Mouse (Mus musculus): Measurements from ENCODE around the gene Pex19.

Gene Pex19

DNA sequence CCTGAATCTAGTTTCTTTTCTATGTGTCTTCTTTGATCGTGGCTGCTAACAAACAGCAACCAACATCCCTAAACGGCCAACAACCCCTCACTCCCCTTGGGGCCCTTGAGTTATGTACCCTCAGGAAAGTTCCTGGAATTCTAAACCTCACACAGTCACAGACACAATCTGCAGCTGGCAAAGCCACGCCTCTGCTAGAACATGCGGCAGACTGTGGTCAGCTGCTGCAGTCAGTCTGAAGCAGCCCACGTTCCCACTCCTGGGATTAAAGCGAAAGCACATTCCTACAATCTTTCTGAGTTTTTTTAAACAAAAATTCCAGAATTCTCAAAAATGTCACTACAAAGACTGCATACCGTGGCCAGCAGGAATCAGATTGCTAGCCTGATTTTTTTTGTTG lies 7.0 kb downstream of the Pex19 start:
- no peak for DNase-seq (ENCODE audit: low spot score in 2 of 2)

DNA sequence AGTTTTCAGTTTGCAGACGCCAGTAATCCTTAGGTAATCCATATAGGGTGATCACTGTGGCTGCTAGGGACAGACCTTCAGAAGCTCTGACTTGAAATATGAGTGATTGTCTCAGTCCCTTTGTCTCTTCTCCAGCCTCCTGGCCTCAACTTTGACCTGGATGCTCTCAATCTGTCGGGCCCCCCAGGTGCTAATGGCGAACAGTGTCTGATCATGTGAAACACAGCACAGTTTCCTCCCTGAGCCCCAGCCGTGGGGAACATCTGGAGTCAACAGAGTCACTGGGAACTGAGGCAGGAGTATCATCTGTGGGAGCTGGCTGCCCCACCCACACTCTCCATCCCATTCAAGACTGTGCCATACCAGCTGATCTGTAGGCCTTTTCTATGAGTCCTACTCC lies 7.5 kb downstream of the Pex19 start:
- no peak for DNase-seq (ENCODE audit: low spot score in 2 of 2)

DNA sequence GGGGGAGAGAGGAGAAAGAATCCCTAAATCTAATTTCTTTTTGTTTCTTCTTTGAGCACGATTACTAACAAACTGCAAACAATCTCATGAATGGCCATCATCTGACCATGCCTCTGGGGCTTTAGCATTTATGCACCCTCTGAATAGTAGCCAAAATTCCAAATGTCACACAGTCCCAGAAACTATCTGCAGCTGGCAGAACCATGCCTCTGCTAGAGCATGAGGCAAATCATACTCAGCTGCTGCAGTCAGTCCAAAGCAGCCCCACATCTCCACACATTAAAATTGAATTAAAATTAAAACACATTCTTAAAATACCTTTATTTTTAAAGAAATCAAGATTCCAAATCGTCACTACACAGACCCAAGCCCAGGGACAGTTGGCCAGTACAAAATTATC lies 13.6 kb downstream of the Pex19 start:
- DNase-seq (ENCODE audit: low spot score in 2 of 2), result no peak

DNA sequence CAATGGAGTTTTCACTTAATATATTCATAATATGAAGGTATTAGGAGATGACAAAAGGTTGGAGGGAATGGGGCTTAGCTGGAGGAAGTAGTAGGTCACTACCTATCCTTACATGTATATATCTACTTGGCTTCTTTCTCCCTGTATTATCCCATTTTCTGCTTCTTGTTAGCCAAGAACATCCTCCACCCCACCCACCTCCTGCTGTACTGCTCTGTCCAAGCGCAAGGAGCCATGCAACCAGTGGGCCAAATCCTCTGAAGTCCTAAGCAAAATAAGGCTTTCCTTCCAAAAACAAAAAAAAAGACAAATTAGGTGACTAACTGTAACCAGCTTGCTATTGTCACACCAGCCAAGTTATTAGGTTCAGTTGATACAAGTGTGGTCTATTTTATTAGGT lies 14.3 kb downstream of the Pex19 start:
- DNase-seq (ENCODE audit: low spot score in 2 of 2), result no peak

DNA sequence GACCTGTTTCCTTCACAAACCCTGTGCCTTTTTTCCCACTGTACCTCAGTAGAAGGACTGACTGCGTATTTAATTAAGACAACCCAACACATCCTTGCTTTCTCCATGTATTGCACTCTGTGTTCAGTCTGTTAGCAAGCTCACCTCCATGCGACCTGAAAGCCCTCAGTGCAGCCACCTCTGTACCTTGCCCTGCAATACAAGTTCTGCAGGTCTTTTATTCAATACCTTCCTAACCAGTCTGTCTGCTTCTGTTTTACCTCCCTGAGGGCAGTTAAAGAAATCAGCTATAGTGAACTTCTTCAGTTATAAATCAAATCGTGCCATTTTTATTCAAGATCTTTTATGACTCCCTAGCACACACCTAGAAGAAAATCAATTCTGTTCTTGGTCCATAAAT lies 15.0 kb downstream of the Pex19 start:
- DNase-seq (ENCODE audit: low spot score in 2 of 2), result no peak

DNA sequence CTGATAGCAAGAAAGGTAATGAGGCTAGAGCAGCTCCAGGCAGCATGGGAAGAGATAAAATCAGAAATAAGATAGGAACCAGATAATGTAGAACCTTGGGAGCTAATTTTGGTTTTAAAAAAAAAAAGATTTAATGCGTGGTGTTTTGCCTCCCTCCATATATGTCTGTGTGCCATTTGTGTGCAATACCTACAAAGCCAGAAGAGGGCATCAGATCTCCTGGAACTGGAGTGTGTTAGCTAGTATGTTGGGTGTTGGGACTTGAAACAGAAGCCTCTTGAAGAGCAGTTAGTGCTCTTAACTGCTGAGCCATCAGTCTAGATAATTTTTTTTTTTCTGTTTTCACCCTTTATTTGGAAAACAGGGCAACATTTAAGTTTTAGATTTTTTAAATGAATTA lies 17.0 kb downstream of the Pex19 start:
- peak in 1 of 2 experiments; percentile 44 for DNase-seq (ENCODE audit: low spot score in 2 of 2)

DNA sequence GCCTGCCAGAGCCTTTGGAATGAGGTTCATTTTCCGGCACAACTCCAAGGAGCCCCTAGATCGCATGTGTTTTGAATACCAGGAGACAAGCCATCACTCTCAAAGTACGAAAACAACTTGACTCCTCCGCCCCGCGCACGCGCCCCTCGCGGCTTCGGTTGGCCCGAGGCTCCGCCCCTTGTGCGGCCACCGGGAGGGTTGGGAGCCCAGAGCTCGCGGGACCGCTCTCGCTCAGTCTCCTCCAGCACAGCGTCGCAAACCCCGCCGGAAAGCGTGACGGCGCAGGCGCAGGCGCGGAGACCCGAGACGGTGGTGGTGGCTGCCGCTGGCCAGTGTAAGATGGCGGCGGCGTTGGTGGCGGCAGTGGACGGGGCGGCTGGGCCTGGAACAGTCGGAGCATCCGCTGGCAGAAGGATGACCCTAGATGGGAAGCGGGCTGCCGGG lies 21.3 kb downstream of the Pex19 start, which contains the start of gene Dcaf8:
TSS of gene Dcaf8 (plus strand) at position 250 of the 444 bp plus-strand sequence.
- DNase-seq (ENCODE audit: low spot score in 2 of 2), result peak; percentile 97

DNA sequence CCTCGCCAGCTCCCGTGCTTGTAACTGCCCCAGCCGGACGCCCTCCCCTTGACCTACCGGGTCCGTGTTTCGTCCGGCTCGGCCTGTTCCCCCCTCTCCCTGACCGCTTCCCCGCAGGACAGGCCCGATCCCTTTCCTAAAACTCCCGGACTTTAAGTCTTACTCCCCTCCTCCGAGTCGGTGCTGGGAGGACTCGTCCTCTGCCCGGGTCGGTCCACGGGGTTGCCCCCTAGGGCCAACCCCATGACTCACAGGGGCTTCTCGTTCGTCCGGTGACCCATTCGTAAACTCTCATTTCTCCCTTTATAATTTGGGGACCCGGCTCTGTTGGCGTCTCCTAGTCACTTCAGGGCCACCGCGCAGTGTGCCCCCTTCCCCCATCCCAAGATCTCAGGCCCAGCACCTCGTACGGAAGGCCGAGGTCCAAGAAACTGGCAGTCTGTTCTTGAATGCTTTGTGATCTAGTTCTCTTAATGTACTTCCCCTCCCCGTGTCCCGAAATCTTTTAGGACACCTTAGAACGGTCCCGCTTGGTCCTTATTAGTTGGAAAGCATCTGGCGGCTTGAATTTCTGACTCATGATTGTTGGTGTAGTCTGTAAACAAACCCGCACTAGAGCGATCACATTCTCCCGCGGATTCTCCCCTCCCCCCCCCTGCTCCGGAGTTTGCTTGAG lies 21.9 kb downstream of the Pex19 start:
- DNase-seq (ENCODE audit: low spot score in 2 of 2), result peak in 1 of 2 experiments; percentile 28

DNA sequence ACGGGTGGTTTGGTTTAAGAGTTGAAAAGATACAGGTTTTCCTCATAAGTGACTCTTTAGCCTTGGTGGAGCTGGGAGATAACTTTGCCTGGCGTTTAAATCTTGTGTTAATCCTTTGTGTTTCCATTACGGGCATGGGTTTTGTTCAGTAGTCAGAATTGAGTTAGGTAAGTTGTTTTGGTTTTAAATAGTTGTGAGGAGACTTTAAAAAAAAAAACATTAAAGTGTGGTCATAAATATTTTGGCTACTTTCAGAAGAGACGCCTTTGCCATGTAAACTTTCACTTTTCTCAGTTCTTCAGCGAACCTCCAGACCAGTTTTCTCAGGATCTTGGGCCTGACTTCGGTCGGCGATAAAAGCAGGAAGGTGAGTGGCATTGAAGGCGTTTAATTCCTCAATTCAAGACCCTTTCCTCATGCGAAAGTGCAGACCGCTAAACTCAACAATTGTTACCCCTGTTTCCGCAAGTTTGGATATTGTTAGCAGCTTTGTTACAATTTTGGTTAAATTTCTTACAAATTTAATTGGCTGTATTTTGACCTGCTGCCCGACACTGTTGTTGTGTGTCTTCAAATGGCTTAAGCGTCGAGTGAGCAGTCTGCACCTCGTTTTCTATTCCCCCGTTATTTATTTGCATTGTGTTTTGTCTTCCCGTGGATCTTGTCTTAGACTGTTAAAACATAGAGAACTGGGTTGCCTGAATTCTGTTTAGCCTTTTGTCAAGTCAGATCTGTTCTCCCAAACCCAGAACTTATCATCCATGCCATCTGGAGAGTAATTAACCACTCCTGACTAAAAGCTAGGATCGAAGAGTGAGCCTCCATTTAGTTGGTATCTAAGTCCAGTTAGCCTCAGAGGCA lies 22.6 kb downstream of the Pex19 start:
- DNase-seq (ENCODE audit: low spot score in 2 of 2), result no peak

DNA sequence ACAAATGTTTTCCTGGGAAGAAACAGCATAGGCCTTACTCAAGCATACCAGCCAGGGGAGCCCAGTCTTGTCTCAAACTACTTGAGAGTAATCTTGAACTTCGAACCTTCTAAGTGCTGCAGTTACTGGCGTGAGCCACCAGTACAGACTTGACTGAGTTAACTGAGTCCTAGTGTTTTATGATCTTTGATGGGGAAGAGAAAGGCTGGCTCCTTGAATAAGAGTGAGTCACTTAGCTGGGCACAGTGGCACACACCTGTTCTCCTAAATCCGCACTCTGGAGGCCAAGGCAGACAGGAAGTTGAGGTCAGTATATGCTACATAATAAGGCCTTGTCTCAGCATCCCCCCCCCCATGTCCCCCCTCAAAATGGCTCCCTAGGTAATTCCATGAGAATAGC lies 28.0 kb downstream of the Pex19 start:
- no peak for DNase-seq (ENCODE audit: low spot score in 2 of 2)

DNA sequence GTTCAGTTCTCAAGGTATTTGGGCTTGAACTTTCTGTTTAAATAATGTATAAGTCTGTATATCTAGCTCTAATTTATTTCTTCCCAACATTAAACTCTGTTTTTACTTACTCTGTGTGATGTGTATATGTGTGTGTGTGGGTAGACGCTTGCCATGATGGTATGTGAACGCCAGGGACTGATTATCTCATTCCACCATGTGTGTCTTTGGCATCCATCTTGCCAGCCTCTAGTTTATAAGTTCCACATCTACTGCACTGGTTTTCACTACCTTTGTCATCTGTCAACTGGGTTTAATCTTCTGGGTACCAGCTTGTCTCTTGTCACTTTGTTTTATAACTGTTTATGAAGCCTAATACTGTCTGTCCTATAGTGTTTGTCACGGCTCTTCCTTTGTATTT lies 29.0 kb downstream of the Pex19 start:
- DNase-seq (ENCODE audit: low spot score in 2 of 2), result no peak

DNA sequence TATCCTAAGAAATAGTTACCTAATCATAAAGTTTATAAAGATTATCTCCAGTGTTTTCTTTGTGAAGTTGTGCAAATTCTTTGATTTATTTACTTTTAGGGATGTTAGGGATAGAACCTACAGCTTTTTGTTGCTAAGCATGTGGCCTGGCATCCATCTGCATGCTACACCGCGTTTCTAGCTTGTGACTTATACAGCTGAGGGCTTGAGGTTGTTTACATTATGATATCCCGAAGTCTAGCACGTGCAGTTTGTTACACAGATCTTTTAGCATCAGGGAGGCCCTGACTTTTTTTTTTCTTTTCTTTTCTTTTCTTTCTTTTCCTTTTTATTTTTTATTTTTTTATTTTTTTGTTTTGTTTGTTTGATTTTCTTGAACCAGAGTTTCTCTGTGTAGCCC lies 33.4 kb downstream of the Pex19 start:
- no peak for DNase-seq (ENCODE audit: low spot score in 2 of 2)

DNA sequence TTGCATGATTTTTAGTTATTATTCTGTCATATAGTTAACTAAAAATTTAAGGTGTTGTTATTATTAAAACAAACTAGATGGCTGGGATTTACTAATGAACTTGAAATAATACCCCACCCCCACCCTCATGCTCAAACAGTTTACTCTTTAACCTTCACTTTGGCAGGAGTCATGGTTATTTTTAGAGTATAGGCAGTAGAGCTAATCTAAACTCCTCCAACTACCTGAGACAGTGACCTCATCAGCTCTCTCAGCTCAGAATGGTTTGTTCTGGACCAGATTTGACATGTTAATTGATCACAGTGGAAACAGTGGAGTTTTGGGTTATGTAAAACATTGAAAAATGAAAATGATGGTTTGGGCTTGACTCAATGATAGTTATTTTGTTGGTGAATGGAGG lies 34.0 kb downstream of the Pex19 start:
- DNase-seq (ENCODE audit: low spot score in 2 of 2), result no peak

DNA sequence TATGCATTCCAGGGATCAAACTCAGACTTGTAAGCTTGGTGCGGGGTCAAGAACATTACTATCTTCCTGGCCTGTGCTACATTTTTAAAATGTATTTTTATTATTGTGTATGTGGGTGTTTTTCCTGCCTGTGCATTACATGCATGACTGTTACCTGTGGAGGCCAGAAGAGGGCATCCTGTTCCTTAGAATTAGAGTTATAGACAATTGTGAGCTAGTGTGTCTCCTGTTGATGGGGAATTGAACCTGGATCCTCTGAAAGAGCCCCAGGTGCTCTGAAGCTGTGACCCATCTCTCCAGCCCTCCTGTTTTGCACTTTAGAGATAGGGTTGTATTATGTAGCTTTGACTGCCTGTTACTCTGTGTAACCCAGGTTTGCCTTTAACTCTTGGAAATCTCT lies 35.5 kb downstream of the Pex19 start:
- no peak for DNase-seq (ENCODE audit: low spot score in 2 of 2)

DNA sequence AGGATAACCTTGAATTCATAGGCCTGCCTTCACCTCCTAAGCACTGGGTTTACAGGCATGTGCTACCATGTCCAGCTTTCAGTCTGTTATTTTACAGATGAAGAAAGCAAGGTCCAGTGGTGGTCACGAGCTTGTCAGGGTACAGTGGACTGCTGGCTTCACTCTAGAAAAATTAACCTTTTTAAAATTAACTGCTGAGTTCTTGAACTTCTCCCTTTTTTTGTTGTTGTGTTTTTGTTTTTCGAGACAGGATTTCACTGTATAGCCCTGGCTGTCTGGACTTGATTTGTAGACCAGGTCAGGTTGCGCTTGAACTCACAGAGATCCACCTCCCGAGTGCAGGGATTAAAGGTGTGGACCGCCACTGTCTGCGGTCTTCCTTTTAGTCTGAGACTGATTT lies 36.4 kb downstream of the Pex19 start:
- DNase-seq (ENCODE audit: low spot score in 2 of 2), result no peak

DNA sequence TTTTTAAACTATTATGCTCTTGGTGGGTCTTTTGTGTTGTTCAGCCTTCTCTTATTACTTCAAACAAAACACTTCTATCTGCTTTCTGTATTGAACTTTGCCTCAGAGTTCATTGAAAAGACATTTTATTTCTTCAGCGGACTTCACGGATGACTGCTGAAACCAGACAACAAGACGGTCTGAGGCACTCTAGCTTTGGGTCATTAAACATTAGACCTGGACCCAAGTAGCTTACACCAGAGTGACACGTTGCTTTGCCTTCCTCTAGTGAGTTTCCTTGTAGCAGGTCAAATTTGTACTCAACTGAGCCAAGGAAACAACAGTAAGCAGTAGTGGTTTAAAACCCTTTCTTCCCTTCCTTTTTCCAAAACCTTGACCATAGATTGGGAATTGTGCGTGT lies 41.4 kb downstream of the Pex19 start:
- no peak for DNase-seq (ENCODE audit: low spot score in 2 of 2)

DNA sequence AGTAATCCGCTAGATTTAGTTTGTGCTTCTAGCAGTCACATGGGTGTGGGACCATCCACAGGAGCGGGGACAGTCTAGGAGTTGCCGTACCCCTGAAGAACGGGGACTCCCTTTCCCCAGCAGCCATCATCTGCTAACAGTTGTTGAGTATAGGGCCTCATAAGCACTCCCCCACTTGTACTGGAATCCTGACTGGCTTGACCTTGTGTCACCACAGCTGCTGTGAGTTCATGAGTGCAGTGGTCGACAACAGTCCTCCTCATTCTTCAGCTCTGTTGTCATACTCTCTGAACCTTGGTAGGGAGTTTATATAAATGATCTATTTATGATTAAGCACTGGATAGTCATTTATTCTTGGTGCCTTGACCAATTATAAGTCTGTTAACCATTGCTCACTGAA lies 43.3 kb downstream of the Pex19 start:
- DNase-seq (ENCODE audit: low spot score in 2 of 2), result no peak

DNA sequence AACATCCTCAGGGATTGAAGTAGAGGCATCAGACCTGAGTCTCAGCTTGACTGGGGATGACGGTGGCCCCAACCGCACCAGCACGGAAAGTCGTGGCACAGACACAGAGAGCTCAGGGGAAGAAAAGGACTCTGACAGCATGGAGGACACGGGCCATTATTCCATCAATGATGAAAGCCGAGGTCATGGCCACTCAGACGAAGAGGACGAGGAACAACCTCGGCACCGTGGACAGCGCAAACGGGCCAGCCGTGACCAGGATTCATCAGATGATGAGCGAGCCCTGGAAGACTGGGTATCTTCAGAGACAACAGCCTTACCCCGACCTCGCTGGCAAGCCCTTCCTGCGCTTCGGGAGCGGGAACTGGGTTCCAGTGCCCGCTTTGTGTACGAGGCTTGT lies 45.8 kb downstream of the Pex19 start:
- no peak for DNase-seq (ENCODE audit: low spot score in 2 of 2)

DNA sequence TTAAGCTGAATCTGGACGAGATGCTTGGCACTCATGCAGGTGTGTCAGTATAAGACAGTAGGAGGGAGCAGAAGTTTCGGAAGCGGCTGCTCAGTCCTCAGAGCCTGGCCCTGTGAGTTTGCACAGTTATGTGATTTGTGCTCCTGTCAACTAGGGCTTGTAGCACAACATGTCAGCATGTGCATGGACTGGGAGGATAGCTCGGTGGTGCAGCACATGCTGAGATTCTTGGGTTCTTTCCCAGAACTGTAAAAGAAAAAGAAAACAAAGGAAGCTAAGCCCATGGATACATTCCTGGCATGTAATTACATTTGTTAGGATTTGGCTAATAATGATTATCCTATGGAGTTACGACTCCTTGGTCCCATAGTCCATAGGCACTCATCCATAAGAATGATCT lies 46.6 kb downstream of the Pex19 start:
- no peak for DNase-seq (ENCODE audit: low spot score in 2 of 2)

DNA sequence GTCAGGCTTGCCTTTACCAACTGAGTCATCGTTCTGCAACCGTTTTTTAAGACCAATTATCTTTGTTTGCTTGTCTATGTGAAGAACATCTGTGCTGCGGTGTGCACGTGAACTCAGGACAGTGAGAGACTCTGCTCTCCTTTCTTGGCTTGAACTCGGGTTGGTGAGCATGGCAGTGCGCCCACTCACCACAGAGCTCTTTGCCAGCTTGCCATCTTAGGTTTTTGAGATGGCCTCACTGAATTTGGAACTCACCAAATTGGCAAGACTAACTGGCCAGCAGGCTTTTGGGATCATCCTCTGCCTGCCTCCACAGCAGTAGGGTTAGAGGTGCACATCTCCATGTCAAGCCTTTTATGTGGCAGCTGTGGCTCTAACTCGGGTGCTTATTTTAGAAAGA lies 51.2 kb downstream of the Pex19 start:
- DNase-seq (ENCODE audit: low spot score in 2 of 2), result no peak

DNA sequence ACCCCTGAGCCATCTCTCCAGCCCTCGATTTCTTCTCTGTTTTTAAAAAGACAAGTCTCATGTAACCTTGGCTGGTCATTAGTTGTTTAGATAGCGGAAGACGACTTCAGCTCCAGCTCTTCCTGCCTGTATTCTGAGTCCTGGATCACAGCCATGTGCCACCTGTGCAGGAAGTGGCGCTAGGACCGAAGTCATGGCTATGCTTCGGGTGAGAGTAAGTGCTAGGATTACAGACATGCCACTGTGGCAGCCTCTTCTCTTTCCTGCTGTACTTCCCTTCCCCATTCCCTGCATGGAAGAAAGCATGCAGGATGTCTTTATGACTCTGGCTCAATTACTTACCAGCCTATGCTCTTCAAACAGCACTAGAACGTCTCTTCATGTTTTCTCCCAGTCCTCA lies 52.5 kb downstream of the Pex19 start:
- no peak for DNase-seq (ENCODE audit: low spot score in 2 of 2)

DNA sequence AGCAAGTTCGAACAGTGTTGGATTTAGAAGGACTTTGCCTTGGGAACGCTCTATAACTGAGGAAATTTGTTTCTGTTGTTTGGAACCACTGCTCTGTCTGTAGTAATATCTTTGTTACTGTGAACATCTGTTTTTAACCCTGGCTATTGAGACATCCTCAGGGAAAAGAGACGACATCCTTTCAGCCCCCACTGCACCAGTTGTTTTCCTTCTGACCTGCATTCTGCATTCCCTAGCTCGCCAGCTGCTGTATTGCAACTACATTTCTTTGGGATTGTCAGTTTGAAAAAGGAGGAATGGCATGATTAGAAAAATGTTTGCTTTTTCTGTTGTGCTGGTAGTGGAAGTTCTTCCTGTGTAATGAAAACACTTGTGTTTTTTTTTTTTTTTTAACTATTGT lies 54.3 kb downstream of the Pex19 start:
- DNase-seq (ENCODE audit: low spot score in 2 of 2), result no peak

DNA sequence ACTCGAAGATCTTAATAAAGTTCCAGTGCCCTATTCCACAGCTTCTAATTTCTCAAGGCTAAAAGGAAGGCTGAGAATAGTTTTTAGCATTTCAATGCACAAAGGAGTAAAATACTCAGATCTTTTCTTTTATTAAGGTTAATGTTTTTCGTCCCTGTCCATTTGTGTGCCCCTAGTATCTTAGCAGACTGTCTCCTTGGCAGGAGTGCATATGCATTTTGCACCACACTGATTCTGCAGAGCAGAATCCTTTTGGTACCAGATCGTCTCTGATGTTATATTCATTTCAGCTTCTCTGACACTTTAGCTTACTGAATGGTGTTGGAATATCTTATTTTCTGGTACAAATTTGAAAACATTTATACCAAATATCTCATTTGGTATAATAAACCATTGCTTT lies 55.2 kb downstream of the Pex19 start:
- no peak for DNase-seq (ENCODE audit: low spot score in 2 of 2)
